Mouse (Mus musculus) stomach, postnatal 0 days (tissue): ENCODE measurements around the gene Stk39. TPM values are rescaled to one million over a fixed set of nuclear protein-coding genes. Genes with fewer than 3 reads are reported as not detected.

Experiments
- ATAC-seq: fragments of 200-750 bp; cut with Nextera tagmentation; 2 replicates; pipeline ENCODE4 v1.8.0; 2017; ENCODE audit not compliant: low FRiP score, low TSS enrichment
- DNase-seq: peaks from one replicate; pipeline ENCODE4 v3.0.0-alpha.2; 2016; ENCODE audit warnings: low spot score
- H3K27ac ChIP-seq: fragments of 300-500 bp; sonication (generic); replicated peaks from 2 replicates; pipeline ENCODE4 v1.5.1; 2014; ENCODE audit warnings: mild to moderate bottlenecking, control low read depth
- H3K27me3 ChIP-seq: fragments of 300-500 bp; sonication (generic); 2 replicates; pipeline ENCODE4 v1.6.1; 2014; ENCODE audit warnings: low read length; ENCODE audit not compliant: control insufficient read depth, insufficient read depth
- H3K36me3 ChIP-seq: fragments of 300-500 bp; sonication (generic); 2 replicates; pipeline ENCODE4 v1.6.1; 2014; ENCODE audit warnings: low read length, mixed read lengths; ENCODE audit not compliant: control insufficient read depth, insufficient read depth
- H3K4me1 ChIP-seq: fragments of 300-500 bp; sonication (generic); replicated peaks from 2 replicates; pipeline ENCODE4 v1.6.1; 2014; ENCODE audit warnings: antibody characterized with exemption; ENCODE audit not compliant: control insufficient read depth, insufficient read depth
- H3K4me2 ChIP-seq: fragments of 300-500 bp; sonication (generic); replicated peaks from 2 replicates; pipeline ENCODE4 v1.6.1; 2014; ENCODE audit warnings: low read depth, mild to moderate bottlenecking, control low read depth, moderate library complexity
- H3K4me3 ChIP-seq: fragments of 300-500 bp; sonication (generic); 2 replicates; pipeline ENCODE4 v1.5.1; 2014; ENCODE audit warnings: low read depth, low read length, control low read depth
- H3K9ac ChIP-seq: fragments of 300-500 bp; sonication (generic); 2 replicates; pipeline ENCODE4 v1.6.1; 2014; ENCODE audit warnings: mild to moderate bottlenecking, low read length, control low read depth, mixed read lengths
- H3K9me3 ChIP-seq: fragments of 300-500 bp; sonication (generic); 2 replicates; pipeline ENCODE4 v1.6.1; 2016; ENCODE audit warnings: low read length; ENCODE audit not compliant: control insufficient read depth
- CTCF ChIP-seq: IDR thresholded peaks from 2 replicates; pipeline ENCODE4 v1.5.1; 2016; ENCODE audit warnings: antibody characterized with exemption, low read depth, mild to moderate bottlenecking, moderate library complexity
- EP300 ChIP-seq: optimal IDR thresholded peaks from 2 replicates; pipeline ENCODE3; 2016; ENCODE audit warnings: antibody characterized with exemption
- WGBS: fragments of 180-500 bp; shearing (Covaris S2); extraction: QIAGEN DNeasy Blood & Tissue Kit; methylation state at CpG from one replicate; pipeline ENCODE4 v1.1.7; 2014; 5-methylcytosine and 5-hydroxymethylcytosine counted together
- polyA plus RNA-seq: library from polyadenylated mRNA; unstranded; fragments of >200 nt; fragmentation: Nextera tagmentation; extraction: Ambion mirVana; gene quantifications from 2 replicates; pipeline ENCODE4 v1.2.1, GENCODE M21; 2015

Stk39 gene
- polyA plus RNA-seq, 1 experiment from 2014 or later: 23.6 TPM

GRCm38 (mm10) chr2:68432834-68433233 lies 39.2 kb downstream of the Stk39 start:
- peak overlapping the region; percentile 46 for H3K27ac ChIP-seq
- H3K9me3 ChIP-seq: no peaks in the 10 kb centered on the region
- H3K4me3 ChIP-seq: no peak overlapping the region
- WGBS: 67% methylated on average over 4 of the region's 4 CpGs
- no peak for ATAC-seq
- no peak overlapping the region for H3K9ac ChIP-seq
- H3K27me3 ChIP-seq: no peaks in the 10 kb centered on the region
- H3K36me3 ChIP-seq: no peaks in the 10 kb centered on the region
- TF ChIP-seq EP300 (no peak), CTCF (no peak)
- DNase-seq: no peak
- H3K4me2 ChIP-seq: no peak overlapping the region
- H3K4me1 ChIP-seq: no peaks in the 10 kb centered on the region; the same call in 1 of the 2 replicates

DNA sequence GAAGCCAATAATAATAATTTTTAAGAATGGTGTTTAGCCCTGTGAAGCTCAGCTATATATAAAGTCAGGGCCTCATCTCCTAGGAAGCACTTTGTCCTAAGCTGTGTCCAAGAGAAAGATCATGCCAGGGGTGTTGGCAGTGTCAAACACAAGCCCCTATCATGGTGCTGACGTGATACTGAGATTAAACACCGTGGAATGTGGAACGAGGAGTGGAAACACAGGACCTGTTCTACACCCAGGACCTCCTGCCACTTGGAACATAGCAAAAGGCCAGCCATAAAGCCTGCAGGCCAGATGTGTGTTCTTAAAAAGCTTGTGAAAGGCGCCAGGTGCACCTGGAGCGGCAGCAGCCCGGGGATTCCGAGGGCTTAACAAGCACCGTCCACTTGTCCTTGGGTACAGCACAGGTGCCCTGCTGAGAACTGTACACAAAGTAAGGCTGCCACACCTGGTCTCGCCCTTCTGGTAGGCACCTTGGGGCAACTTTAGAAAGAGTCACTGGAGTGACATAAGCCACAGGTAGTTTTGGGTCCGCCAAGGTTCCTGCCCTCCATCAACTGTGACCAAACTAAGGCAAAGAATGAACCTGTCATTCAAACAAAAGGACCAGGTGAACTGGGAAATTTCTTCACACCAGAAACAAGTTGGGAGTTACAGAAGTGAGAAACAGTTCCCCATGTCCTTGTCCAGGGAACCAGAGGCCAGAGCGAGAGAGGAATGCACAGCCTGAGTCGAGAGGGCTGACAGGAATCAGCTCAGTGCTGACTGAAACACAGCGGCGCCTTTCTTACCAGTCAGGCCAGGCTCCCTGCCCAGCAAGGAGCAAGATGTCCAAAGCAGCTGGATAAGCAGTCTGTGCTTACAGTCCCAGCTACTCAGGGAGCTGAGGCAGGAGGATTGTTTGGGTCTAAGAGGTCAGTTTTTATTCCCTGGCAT lies 40.8 kb downstream of the Stk39 start:
- H3K27ac ChIP-seq: peak overlapping the region; percentile 78
- TF ChIP-seq CTCF (no peak), EP300 (no peak)
- ATAC-seq (peak; percentile 85), DNase-seq (peak; percentile 67)
- H3K4me2 ChIP-seq: no peak overlapping the region
- no peaks in the 10 kb centered on the region for H3K9me3 ChIP-seq
- WGBS: 55% methylated on average over 14 of the region's 14 CpGs
- H3K4me1 ChIP-seq: no peaks in the 10 kb centered on the region; the same call in 1 of the 2 replicates
- H3K4me3 ChIP-seq: no peak overlapping the region
- no peaks in the 10 kb centered on the region for H3K36me3 ChIP-seq
- H3K27me3 ChIP-seq: no peaks in the 10 kb centered on the region
- H3K9ac ChIP-seq: no peak overlapping the region

- WGBS: 81% methylated on average over 5 of the region's 5 CpGs
- peak; percentile 47 for ATAC-seq
- H3K9me3 ChIP-seq: no peaks in the 10 kb centered on the region
- no peak overlapping the region for H3K4me3 ChIP-seq
- no peaks in the 10 kb centered on the region for H3K27me3 ChIP-seq
- H3K9ac ChIP-seq: no peak overlapping the region
- H3K4me1 ChIP-seq: no peaks in the 10 kb centered on the region; the same call in 1 of the 2 replicates
- no peak overlapping the region for H3K4me2 ChIP-seq
- DNase-seq: peak; percentile 34
- peak overlapping the region; percentile 78; the same call in 1 of the 2 replicates for H3K27ac ChIP-seq
- H3K36me3 ChIP-seq: no peaks in the 10 kb centered on the region
- TF ChIP-seq EP300 (no peak), CTCF (peak; percentile 71)
These were observed 41.6 kb downstream of the Stk39 start for GRCm38 (mm10) chr2:68430493-68430892.

GRCm38 (mm10) chr2:68429436-68429835 lies 42.6 kb downstream of the Stk39 start:
- no peak for TF ChIP-seq CTCF
- no peak for TF ChIP-seq EP300
- H3K4me3 ChIP-seq: no peak overlapping the region
- H3K27ac ChIP-seq: no peak overlapping the region
- H3K9me3 ChIP-seq: no peaks in the 10 kb centered on the region
- no peak for DNase-seq
- no peaks in the 10 kb centered on the region for H3K27me3 ChIP-seq
- no peak overlapping the region for H3K9ac ChIP-seq
- no peaks in the 10 kb centered on the region for H3K36me3 ChIP-seq
- ATAC-seq: no peak
- 88% methylated on average over 4 of the region's 4 CpGs for WGBS
- H3K4me2 ChIP-seq: no peak overlapping the region
- no peaks in the 10 kb centered on the region; the same call in 1 of the 2 replicates for H3K4me1 ChIP-seq

- Histone ChIP-seq H3K4me1 (no peaks in the 10 kb centered on the region), H3K4me3 (no peak overlapping the region), H3K9me3 (no peaks in the 10 kb centered on the region), H3K9ac (no peak overlapping the region), H3K27ac (no peak overlapping the region), H3K4me2 (no peak overlapping the region), H3K27me3 (no peaks in the 10 kb centered on the region), H3K36me3 (no peaks in the 10 kb centered on the region)
- ATAC-seq: no peak
- DNase-seq: no peak
- TF ChIP-seq CTCF: no peak
- TF ChIP-seq EP300: no peak
- WGBS: 65% methylated on average over 5 of the region's 5 CpGs
These were observed 45.0 kb downstream of the Stk39 start for GRCm38 (mm10) chr2:68426977-68427577.

GRCm38 (mm10) chr2:68426074-68426473 lies 46.0 kb downstream of the Stk39 start:
- Histone ChIP-seq H3K4me2 (no peak overlapping the region), H3K27ac (no peak overlapping the region), H3K4me1 (no peaks in the 10 kb centered on the region), H3K9ac (no peak overlapping the region), H3K27me3 (no peaks in the 10 kb centered on the region), H3K9me3 (no peaks in the 10 kb centered on the region), H3K4me3 (no peak overlapping the region), H3K36me3 (no peaks in the 10 kb centered on the region)
- DNase-seq: no peak
- no peak for TF ChIP-seq EP300
- no peak for TF ChIP-seq CTCF
- no peak for ATAC-seq
- WGBS: 84% methylated on average over 4 of the region's 4 CpGs
